Mouse (Mus musculus) cerebellum, adult 11-12 months (tissue): Measurements from ENCODE around the gene Rnf225.
"Not testable (repeated sequence)": the region's sequence is repeated elsewhere in the genome, so short reads cannot be mapped to it uniquely, and the experiment has no call there.

ENCODE experiments used
- DNase-seq: peaks from one replicate; pipeline ENCODE4 v3.0.0; 2022

Rnf225 gene

DNA sequence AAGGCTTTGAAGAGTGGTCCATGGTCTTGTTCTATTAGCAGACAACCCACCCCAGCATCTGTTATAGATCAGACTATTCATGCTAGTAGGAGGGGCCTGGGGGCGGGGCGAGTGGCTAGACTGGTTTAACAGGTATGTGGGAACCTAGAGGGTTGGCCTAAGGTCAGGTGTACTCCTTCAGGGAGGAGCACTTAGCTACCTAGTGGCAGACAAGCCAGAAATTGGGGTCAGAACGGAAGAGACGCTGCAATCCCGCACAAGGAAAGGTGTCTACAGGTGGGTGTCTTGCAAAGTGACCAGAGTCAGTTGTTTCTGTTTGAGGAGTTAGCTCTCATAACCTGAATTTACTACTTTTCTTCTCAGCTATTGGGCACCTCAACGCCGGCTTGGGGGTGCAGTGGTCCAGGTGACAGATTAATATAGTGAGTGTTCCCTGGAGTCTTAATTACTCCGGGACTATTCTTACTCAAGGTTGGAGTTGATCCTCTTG is at the start of gene Rnf225:
Rnf225 (plus strand) TSS at position 226 of the 490 bp plus-strand sequence.
- DNase-seq: no peak

DNA sequence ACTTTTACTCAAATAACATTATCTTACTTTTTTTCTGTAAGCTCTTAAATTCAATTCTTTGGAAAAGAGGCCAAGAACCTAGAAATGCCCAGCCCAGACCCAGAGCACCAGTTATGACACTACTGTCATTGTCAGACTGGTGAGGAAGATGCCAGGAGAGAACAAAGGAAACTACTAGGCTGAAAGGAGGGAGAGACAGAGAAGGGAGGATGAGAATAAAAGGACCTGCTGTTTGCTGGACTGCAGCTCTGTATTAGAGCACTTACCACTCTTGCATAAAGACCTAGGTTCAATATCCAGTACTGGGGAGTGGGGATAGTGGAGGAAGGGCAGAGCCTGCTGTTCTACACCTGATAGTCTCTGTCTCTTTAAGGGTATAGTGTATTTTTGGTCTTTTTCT is 47.2 kb upstream of the Rnf225 start:
- no peak for DNase-seq

DNA sequence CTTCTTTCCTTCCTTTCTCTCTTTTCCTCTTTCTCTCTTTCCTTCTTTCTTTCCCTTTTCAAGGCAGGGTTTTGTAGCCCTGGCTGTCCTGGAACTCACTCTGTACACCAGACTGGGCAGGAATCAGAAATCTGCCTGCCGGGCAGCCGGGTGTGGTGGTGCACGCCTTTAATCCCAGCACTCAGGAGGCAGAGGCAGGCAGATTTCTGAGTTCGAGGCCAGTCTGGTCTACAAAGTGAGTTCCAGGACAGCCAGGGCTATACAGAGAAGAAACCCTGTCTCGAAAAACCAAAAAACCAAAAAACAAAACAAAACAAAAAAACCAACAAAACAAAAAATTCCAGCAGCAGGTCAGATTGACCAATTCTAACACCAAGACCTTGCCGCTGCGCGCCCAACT is 46.7 kb upstream of the Rnf225 start:
- DNase-seq: not testable (repeated sequence)

DNA sequence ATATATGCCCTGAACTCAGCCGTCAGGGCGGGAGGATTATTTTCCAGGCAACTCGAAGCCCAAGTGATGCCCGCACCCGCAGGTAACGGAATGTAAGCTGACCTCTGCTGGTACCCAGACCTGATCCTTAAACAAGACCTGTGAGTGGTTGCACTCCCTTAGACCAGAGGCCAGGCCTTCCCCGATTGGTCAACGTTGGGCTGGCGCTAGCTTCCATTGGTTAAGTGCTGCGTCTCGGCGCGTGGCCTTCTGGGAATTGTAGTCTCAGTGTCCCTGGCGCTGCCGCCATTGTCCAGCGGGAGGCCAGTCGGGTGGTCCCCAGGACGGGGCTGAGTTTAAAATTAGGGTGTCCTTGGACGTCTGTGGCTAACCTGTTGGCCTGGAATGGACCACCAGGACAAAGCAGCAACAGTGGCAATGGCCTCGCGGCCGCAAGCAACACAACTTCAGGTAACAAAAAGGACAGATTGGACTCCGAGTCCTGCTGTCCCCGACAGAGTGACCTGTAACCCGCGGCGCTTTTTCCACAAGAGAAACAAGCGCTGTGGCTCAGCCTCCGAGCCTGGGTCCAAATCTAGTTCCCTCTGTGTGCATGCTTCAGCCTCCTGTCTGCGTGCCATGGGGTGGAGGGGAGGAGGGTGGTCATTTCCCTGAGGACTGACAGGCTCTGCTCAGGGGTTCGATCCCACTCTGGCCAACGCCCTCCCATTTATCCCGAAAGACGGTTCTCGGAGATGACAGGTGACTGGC is 46.1 kb upstream of the Rnf225 start, which contains the start of gene Zfp128:
Zfp128 (plus strand) TSS at position 267 of the 750 bp plus-strand sequence.
- DNase-seq: peak; percentile 96

DNA sequence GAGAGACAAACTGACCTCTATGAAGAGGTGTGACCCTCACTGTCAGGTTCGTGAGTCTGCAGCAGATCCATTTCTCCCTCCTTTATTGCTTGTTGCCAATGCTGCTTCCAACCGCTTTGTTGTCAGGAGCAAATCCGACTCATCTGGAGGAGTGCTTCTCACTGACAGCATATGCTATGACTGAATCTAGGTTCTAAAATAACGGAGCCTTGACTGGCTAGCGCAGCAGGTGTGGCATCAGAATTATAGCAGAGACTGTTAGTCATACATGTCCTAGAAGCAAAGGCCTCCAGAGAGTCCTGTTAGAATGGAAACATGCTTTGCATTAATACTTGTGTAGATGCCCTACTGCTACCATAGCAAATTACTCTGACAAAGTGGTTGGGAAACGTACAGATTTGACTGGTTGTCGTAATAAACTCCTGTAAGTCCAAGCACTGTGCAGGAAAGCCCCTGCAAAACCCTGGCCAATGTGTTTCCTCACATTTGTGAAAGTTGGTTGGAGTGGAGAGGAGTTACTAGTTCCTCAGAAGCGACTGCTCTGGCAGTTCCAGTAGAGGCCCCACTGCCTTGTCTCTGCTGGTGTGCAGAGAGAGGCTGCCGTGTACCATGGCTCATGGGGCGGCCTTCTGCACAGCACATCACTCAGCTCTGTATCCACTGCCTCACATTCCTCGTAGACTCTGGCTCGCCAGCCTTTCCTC is 40.5 kb upstream of the Rnf225 start:
- no peak for DNase-seq

DNA sequence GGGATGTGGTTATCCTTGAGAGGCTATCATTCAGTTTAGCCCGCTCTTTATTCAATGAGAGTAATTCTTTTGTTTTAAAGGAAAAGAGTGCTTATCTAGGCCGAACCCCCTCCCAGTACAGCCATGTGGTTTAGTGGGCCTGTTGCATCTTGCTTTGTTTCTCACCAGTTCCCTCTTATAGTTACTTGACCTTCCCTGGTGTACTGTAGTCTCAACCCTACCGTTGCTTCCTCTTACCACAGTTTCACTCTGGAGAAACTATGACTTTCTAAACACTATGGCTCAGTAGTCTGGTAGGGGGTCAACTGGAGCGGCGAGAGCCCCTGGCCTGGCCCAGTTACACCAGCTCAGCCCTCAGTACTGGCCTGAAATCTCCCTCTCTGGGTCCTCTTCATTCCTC is 39.6 kb upstream of the Rnf225 start:
- DNase-seq: no peak

DNA sequence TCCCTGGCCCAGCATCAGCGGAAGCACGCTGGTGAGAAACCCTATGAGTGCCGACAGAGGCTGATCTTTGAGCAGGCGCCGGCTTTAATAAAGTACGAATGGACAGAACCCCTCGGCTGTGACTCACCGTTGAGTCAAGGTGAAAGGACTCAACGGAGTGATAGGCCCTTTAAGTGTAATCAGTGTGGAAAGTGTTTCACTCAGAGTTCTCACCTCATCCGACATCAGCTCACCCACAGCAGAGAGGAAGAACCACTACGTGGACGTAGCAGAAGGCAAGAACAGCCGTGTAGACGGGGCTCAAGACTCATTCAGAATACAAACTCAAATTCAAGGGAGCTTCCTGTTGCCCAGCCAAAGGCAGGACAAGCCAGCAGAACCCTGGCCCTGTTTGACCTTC is 36.3 kb upstream of the Rnf225 start:
- no peak for DNase-seq

DNA sequence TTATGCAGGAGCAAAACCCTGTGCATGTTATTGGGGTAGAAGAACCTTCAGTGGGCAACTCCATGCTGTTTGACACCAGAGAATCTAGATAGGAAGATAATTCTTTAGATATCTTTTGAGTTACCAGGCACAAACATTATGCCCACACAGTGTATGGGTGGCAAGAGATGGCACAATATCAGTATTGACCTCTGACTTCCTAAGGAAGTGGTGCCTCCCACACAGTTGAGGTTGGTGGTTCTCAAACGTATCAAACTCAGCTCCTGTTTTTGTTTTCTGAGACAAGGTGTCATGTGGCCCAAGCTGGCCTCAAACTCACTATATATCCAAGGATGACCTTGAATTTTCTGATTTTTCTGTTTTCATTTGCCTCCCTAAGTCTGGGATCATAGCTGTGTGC is 35.9 kb upstream of the Rnf225 start:
- no peak for DNase-seq

DNA sequence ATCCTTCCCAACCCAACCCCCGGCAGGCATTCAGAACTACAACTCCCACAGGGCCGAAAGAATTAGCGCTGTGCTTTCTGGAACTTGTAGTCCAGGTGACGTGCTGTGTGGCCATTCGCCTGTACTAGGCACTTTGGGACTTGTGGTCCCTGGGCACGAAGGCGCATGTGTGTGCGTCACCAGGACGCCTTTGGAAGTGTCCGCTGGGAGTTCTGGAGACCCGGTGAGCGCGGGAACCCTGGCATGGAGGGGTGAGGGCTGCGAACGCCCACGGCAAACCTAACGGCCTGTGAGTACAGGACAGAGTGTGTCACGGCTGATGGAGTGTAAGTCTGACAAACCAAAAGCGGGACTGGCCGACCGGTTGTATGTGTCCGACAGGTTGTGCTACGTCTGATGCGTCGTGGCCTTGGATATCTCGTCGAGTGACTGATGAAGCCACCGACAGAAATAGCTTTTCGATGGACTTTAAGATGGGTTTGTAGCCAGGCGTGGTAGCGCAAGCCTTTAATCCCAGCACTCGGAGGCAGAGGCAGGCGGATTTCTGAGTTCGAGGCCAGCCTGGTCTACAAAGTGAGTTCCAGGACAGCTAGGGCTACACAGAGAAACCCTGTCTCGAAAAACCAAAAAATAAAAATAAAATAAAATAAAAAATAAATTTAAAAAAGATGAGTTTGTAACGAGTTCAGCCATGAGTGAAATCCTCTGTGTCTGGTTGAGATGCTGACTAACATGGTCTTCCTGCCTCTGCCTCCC is 29.4 kb upstream of the Rnf225 start, which contains the start of gene Zscan22:
Zscan22 (plus strand) TSS at position 161 of the 756 bp plus-strand sequence.
- peak; percentile 95 for DNase-seq

DNA sequence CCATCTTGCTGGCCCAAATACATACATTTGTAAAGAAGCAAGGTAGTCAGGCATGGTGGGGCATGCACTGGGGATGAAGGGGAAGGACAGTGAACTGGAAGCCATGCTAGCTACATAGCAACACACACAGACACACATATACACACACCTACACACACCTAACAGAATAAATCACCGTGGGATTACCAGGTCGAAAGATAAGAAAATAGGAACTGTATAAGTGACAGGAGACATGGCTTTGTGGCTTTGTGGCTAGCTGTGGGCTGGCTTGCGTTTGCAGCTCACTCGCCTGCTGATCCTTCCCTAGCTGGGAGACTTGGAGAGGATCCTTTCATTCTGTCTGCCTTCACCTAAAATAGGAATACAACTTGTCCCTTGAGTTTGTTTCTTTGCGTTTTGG is 25.7 kb upstream of the Rnf225 start:
- DNase-seq: no peak

DNA sequence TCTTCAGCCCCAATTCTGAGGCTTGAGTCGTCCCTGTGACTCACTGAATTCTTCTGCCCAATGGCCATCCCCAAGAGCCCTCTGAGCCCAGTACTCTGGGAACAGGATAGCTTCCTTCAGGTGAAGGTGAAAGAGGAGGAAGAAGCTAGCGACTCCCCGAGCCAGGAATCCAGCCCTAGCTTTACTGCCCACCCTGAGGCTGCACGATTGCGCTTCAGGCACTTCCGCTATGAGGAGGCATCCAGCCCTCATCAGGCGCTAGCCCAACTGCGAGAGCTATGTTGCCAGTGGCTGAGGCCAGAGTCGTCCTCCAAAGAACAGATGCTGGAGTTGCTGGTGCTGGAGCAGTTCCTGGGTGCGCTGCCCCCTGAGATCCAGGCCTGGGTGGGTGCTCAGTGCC is 23.6 kb upstream of the Rnf225 start:
- DNase-seq: no peak

DNA sequence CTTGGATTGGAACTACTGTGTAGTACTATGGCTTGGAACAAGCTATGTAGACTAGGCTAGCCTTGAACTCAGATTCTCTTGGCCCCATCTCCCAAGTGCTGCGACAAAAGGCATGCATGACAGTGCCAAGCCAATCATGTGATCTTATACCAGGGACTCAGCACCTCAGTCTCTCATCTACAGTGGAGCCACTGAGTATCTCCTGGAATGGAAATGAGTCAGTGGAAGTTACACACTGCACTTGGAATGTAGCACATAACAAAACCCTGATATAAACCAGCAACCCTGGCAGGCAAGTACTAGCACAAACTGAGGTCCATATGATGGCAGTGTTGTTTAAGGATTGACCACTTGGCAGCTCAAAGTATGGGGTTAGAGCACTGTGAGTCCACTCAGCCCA is 22.1 kb upstream of the Rnf225 start:
- DNase-seq: no peak

DNA sequence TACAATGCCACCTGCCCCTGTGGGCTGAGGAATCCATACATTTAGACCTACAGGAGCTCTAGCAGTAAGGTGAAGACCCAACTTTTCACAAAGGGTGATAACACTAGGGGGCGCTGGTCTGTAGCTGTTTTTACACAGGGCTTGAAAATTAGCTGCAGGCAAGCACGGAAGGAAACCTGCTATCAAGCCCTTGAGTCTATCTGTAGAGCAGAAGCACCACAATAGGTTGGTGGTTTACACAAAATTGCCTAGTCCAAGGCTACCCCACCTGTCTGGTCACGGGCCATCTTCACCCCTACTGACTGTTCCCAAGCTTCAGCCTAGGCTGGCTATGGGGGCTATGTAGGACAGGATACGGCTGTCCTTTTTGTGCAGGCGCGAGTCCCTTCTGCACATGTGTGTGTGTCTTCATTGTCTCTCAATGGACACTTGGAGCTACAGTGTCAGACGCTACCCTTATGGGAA is 17.7 kb upstream of the Rnf225 start:
- DNase-seq: peak; percentile 75

DNA sequence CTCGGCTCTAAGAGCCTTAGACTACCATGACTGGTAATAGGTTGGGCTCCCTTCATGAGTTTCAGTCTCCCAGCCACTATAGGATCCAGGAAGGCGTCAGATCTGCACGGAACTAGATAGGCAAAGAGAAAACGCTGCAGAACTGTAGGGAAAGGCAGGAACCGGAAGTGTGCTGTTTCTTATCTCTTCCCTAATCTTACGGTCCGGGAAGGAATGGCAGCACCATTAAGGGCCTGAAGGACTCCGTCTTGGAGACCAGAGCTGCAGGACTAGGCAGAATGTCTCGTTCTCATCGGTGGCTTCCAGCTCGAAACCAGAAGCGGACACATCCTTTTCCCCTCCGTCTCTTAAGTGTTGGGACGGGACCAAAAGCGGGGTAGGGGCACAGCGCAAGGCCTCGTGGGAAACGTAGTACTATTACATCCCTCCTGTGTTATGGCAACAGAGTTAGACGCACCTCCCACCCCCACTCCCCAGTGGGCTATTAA is 17.0 kb upstream of the Rnf225 start:
- DNase-seq: peak; percentile 69

DNA sequence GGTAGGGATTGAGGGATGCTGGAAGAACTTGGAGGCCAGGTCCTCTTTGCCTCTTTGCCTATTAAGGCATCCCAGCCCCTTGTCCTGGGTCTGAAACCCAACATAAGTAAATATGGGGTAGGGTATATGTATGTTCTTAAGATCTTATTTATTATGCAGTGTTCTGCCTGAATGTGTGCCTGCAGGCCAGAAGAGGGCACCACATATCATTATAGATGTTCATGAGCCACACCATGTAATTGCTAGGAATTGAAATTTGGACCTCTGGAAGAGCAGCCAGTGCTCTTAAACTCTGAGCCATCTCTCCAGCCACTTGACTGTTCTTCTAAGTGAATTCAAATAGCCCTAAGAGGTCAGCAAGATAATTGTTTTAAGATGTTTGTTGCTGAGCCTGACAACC is 13.7 kb upstream of the Rnf225 start:
- no peak for DNase-seq

DNA sequence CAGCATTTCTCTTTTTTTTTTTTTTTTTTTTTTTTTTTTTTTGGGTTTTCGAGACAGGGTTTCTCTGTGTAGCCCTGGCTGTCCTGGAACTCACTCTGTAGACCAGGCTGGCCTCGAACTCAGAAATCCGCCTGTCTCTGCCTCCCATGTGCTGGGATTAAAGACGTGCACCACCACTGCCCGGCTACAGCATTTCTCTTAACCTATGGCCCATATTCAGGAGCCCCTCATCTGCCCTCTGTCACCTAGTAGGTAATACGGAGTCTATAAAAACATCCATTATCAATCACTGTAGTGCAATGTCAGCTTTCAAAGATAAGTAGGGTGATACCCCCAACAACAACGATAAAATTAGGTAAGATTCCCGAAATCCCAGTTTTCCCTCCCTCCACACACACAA is 6.7 kb upstream of the Rnf225 start:
- DNase-seq: not testable (repeated sequence)

DNA sequence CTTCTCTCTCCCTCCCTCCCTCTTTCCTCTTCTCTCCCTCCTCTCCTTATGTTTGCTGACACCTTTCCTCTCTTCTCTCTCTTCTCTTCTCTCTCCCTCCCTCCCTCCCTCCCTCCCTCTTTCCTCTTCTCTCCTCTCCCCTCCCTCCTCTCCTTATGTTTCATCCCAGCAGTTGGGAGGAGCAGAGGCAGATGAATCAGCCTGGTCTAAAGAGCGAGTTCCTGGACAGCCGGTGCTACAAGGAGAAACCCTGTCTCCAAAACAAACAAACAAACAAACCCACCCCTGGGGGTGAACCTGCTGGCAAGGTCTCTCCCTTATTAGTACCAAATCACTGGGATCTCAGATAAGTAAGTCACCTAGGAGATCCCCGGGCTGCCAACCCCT is 5.9 kb upstream of the Rnf225 start:
- DNase-seq: no peak

DNA sequence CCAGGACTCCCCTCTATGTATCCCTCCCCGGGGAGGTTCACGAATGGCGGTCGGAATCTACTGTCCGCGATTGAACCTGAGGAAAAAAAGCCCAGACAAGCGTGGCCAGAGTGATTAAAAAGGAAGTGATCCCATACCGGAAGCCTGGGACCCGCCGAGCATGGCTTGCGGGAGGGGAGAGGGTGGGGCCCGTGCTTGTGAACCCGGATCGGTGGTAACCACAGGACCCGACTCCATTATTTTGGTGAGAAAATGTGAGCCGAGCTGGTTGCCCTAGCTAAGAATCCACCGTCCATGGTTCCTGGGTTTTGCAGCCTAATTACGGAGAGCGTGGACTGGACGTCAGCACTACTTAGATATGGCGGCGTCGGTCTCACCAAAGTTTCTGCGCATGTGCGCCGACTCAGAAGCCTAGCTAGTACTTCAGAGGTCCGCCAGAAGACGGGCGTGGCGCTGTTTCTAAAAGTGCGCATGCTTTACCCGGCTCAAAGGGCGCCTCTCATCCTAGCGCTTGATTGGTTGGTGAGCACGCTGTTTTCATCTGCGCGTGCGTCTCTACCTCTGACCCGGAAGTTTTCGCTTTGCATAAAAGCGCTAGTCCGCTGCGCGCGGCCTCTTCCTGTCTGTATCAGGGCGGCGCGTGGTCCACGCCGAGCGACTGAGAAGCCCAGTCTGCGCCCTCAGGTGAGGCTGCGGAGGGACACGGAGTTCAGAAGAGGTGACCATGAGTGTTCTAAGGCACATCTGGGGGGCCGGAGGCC is 5.3 kb upstream of the Rnf225 start, which contains the start of gene Rps5:
Rps5 (plus strand) TSS at position 586 of the 761 bp plus-strand sequence.
- peak; percentile 99 for DNase-seq

DNA sequence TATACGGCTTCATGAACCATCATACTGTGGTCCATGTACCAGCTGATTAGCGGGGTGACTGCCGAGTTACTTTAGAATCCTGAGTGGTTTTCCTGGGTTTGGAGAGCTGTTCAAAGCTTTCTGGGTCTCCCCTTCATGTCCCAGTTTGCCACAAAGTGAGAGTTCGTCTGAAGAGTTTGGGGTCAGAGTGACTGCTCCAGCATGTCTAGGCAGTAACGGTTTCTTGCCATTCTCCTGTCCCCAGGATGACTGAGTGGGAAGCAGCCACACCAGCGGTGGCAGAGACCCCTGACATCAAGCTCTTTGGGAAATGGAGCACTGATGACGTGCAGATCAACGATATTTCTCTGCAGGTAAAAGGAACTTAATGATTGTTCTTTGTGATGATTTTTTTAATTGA is 4.5 kb upstream of the Rnf225 start:
- no peak for DNase-seq

DNA sequence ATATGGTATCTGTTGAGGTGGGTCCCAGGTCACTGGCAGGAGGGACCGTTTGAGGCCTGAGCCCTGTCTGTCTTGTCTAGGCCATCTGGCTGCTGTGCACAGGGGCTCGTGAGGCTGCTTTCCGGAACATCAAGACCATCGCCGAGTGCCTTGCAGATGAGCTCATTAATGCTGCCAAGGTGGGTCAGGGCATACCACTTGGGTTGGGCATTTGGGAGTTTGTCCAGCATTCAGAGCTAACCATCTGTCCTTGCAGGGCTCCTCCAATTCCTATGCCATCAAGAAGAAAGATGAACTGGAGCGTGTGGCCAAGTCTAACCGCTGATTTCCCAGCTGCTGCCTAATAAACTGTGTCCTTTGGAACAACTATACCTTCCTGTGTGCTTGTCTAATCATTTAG is 900 bp upstream of the Rnf225 start:
- no peak for DNase-seq

DNA sequence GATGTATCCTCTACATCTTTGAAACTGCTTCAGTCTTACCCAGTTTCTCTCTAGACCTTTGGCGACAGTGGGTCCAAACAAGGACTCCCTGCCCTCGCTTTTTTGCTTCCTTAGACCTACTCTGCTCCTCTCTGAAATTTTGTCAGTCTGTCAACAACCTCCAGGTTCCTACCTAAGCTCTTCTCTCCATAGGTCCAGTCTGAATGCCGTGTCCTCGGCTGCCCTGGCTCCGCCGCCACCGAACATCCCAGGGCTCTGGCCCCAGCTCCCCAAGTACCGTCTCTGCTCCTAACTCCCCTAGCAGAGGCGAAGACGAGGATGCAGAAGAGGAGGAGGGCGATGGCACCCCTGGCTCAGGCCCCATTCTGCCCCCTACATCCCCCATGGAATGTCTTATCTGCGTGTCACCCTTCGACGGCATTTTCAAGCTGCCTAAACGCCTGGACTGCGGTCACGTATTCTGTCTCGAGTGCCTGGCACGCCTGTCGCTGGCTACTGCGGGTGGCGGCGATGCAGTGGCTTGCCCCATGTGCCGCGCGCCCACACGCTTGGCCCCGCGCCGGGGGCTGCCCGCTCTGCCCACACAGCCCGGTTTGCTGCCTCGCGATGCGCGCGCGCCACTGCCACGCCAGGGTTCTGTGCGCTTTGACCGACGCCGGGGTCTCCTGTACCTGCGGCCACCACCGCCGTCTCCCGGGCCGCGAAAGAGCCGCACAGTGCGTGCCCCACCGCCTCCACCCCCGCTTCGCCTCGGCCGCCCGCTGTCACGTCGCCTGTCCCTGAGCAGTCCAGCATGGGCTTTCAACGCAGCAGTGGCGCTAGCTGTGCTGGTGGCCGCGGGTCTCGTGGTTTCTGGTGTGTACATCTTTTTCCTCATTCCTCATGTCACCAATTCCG is 725 bp downstream of the Rnf225 start:
- peak; percentile 82 for DNase-seq
